Mouse (Mus musculus): Measurements from ENCODE around the gene Vmn1r71.
"Not testable (repeated sequence)": the region's sequence is repeated elsewhere in the genome, so short reads cannot be mapped to it uniquely, and the experiment has no call there.

Vmn1r71 gene

DNA sequence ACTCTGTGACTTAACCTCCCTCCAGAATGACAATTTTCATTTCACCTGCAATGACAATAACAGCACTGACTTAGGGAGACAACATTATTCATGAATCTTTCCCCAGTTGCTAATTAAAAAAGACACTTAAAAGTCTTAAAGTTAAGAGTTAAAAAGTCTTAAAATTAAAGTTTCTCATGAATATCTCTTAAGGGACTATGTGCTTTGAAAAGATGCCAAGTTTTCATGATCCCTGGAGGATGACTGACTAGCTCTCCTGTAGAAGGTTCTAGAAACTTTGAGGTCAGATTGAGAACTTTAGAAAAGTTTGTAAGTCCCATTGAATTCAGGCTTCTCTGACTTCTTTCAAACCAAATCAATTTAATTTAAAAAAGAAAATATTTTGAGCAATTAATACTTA is at the start of gene Vmn1r71:
Vmn1r71 (minus strand) TSS at position 101 of the 400 bp plus-strand sequence.
- in situ Hi-C loops (cut with MboI, MseI), result no loop called here

DNA sequence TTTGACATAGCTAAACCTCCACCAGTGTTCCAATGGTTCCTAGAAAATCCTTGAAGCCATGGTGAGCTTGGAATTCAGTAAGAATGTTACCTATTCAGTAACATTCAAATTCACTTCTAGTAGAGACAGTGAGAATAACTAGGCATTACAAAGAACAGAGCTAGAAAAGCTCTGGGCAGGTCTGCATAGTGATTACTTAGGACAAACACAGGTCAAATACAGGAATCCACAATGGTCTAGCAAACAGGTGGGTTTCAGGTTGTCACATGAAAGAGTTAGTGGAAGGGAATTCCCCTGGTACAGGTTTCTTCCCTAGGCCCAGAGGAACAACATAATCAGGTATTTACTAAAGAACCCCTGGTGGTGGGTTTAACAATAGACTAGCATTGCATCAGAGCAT is 3.4 kb upstream of the Vmn1r71 start:
- in situ Hi-C loops (cut with MboI, MseI), result not testable (repeated sequence)

Measured in T-helper 17 cell (primary cell).